18 mouse cellular contexts compared by ENCODE assay signal in the genomic region with DNA sequence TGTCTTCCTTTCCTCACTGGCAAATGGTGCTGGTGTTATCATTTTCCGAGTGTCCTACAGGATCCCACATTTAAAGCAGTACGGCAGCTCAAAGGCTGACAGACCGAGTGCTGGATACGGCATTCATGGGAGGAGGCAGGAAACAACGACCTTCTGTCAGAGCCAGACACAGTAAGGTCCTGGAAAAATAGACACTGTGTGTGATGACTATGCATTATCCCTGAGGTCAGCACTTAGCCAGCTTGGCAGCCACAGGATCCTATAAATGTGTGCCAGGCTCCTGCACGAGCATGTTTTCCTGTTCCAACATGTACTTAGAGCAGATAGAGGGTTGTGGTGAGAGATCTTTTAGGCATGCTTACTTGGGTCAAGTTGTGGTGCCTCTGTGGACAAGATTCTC. TPM values are rescaled to one million over a fixed set of nuclear protein-coding genes. Genes with fewer than 3 reads are reported as not detected.
DNase-seq lines count a peak whose midpoint lies in the region; ATAC-seq and TF ChIP-seq lines count a peak whose summit lies in the region.
"Had no signal": no experiment of that assay in that cellular context is flagged by ENCODE, and none has a peak within 500 bp of the region (broad histone marks: within the 10 kb centered on the region; RNA-seq: fewer than 3 reads in every experiment).

No protein-coding gene starts in this region.

- no peaks in the 10 kb centered on the region; the same call in 1 of the 2 replicates for H3K27me3 ChIP-seq in cerebellum, adult 2 months (ENCODE audit: control insufficient read depth, insufficient read depth, low read length)
- no peaks in the 10 kb centered on the region for H3K27me3 ChIP-seq in kidney, embryonic 14.5 days (ENCODE audit: control insufficient read depth, insufficient read depth, low read length)
- H3K27me3 ChIP-seq in embryonic facial prominence, embryonic 15.5 days = no peaks in the 10 kb centered on the region
- no peaks in the 10 kb centered on the region for H3K27me3 ChIP-seq in thymus, adult 2 months (ENCODE audit: control insufficient read depth, insufficient read depth, low read length)
- H3K27me3 ChIP-seq: heart, embryonic 12.5 days; limb, embryonic 12.5 days; liver, embryonic 15.5 days had no signal

- ATAC-seq in kidney, embryonic 14.5 days (ENCODE audit: low FRiP score, low TSS enrichment) = no peak
- peak; percentile 51; the same call in 1 of the 2 replicates for ATAC-seq in embryonic facial prominence, embryonic 15.5 days (ENCODE audit: insufficient number of reproducible peaks, low FRiP score, low TSS enrichment, low read depth)

- no peak overlapping the region for H3K4me2 ChIP-seq in kidney, embryonic 14.5 days (replicated peaks; ENCODE audit: low read depth, low read length)
- H3K4me2 ChIP-seq in embryonic facial prominence, embryonic 15.5 days (replicated peaks) = no peak overlapping the region
- H3K4me2 ChIP-seq: heart, embryonic 12.5 days; limb, embryonic 12.5 days; liver, embryonic 15.5 days had no signal

- TF ChIP-seq POLR2A in cerebellum, adult 2 months (IDR thresholded peaks at IDR 0.05; ENCODE audit: borderline replicate concordance, insufficient read depth, low read length) = no peak
- no peak for TF ChIP-seq POLR2A in thymus, adult 2 months (IDR thresholded peaks at IDR 0.05; ENCODE audit: control insufficient read depth, extremely low read depth, insufficient read depth, low read length, poor library complexity)

- 7% methylated on average over 6 of the region's 6 CpGs for WGBS in cerebellum, adult 2 months
- WGBS in kidney, embryonic 14.5 days = 64% methylated on average over 6 of the region's 6 CpGs
- WGBS in embryonic facial prominence, embryonic 15.5 days = 43% methylated on average over 6 of the region's 6 CpGs
- WGBS in thymus, adult 2 months = 69% methylated on average over 6 of the region's 6 CpGs

- no peaks in the 10 kb centered on the region for H3K36me3 ChIP-seq in kidney, embryonic 14.5 days (ENCODE audit: control insufficient read depth, insufficient read depth, low read length)
- H3K36me3 ChIP-seq in embryonic facial prominence, embryonic 15.5 days = no peaks in the 10 kb centered on the region
- no peaks in the 10 kb centered on the region for H3K36me3 ChIP-seq in thymus, adult 2 months (ENCODE audit: control insufficient read depth, insufficient read depth, low read length)
- H3K36me3 ChIP-seq: heart, embryonic 12.5 days; limb, embryonic 12.5 days; liver, embryonic 15.5 days had no signal

- H3K9ac ChIP-seq in kidney, embryonic 14.5 days (ENCODE audit: low read depth, low read length) = no peak overlapping the region
- no peak overlapping the region for H3K9ac ChIP-seq in embryonic facial prominence, embryonic 15.5 days
- H3K9ac ChIP-seq: heart, embryonic 12.5 days; limb, embryonic 12.5 days; liver, embryonic 15.5 days had no signal

- no peaks in the 10 kb centered on the region for H3K9me3 ChIP-seq in kidney, embryonic 14.5 days (ENCODE audit: control insufficient read depth, low read length)
- H3K9me3 ChIP-seq in embryonic facial prominence, embryonic 15.5 days (replicated peaks) = no peaks in the 10 kb centered on the region
- H3K9me3 ChIP-seq: heart, embryonic 12.5 days; limb, embryonic 12.5 days; liver, embryonic 15.5 days had no signal

- H3K27ac ChIP-seq in cerebellum, adult 2 months (ENCODE audit: insufficient read depth, low read length) = no peak overlapping the region
- no peak overlapping the region for H3K27ac ChIP-seq in kidney, embryonic 14.5 days (ENCODE audit: low read depth, low read length)
- H3K27ac ChIP-seq in embryonic facial prominence, embryonic 15.5 days (replicated peaks) = no peak overlapping the region
- no peak overlapping the region for H3K27ac ChIP-seq in thymus, adult 2 months (ENCODE audit: control insufficient read depth, insufficient read depth, low read length)
- H3K27ac ChIP-seq: left cerebral cortex, adult 2 months; limb, embryonic 12.5 days; liver, embryonic 15.5 days had no signal

- no peak overlapping the region for H3K4me3 ChIP-seq in cerebellum, adult 2 months (replicated peaks; ENCODE audit: insufficient read depth, low read depth, low read length)
- no peak overlapping the region for H3K4me3 ChIP-seq in kidney, embryonic 14.5 days (ENCODE audit: low read length)
- H3K4me3 ChIP-seq in embryonic facial prominence, embryonic 15.5 days (replicated peaks) = no peak overlapping the region
- H3K4me3 ChIP-seq in thymus, adult 2 months (ENCODE audit: control insufficient read depth, insufficient read depth, low read length) = no peak overlapping the region
- H3K4me3 ChIP-seq: heart, embryonic 12.5 days; left cerebral cortex, adult 2 months; limb, embryonic 12.5 days; liver, embryonic 15.5 days had no signal

- peaks cover 3% of the 10 kb centered on the region; the same call in 1 of the 2 replicates for H3K4me1 ChIP-seq in cerebellum, adult 2 months (ENCODE audit: control insufficient read depth, insufficient read depth, low read length)
- no peaks in the 10 kb centered on the region for H3K4me1 ChIP-seq in kidney, embryonic 14.5 days (ENCODE audit: control insufficient read depth, insufficient read depth, low read length)
- H3K4me1 ChIP-seq in embryonic facial prominence, embryonic 15.5 days = peaks cover 5% of the 10 kb centered on the region; the same call in 1 of the 2 replicates
- no peaks in the 10 kb centered on the region for H3K4me1 ChIP-seq in thymus, adult 2 months (replicated peaks; ENCODE audit: control insufficient read depth, insufficient read depth, low read length)
- H3K4me1 ChIP-seq: heart, embryonic 12.5 days; limb, embryonic 12.5 days; liver, embryonic 15.5 days had no signal

- no peak for TF ChIP-seq CTCF in cerebellum, adult 2 months (IDR thresholded peaks at IDR 0.05; ENCODE audit: borderline replicate concordance, insufficient read depth, low read depth, low read length)
- no peak for TF ChIP-seq CTCF in thymus, adult 2 months (IDR thresholded peaks at IDR 0.05; ENCODE audit: borderline replicate concordance, control insufficient read depth, extremely low read depth, insufficient read depth, low read length, poor library complexity)

- peak; percentile 11 to 55 for DNase-seq in cerebellum, adult 2 months
- no peak for DNase-seq in cerebellum, adult 8-10 months
- DNase-seq in kidney, adult 9 months = peak; percentile 7
- DNase-seq in 416B (ENCODE audit: low read depth) = peak; percentile 31
- no peak for DNase-seq in thymus, postnatal 10 days (ENCODE audit: low spot score in 2 of 2)
- no peak for DNase-seq in thymus, adult 2 months
- DNase-seq: gastrocnemius, postnatal 25 days had no signal

RNA-seq across cellular contexts. Expression of gene Mmp20, which starts 24.0 kb away (rescaled TPM):
- 0.08 and 0.10 TPM in 2 replicates for polyA plus RNA-seq in cerebellum, adult 2 months (2012; rRNA removed)
- polyA plus RNA-seq in kidney, embryonic 14.5 days (2014; fragmentation: Nextera tagmentation; extraction: Ambion mirVana) = not detected in 2 replicates
- not detected in 2 replicates for polyA plus RNA-seq in embryonic facial prominence, embryonic 15.5 days (2015; fragmentation: Nextera tagmentation; extraction: Ambion mirVana)
- 0.04 TPM in 1 of 2 replicates, not detected in the other for polyA plus RNA-seq in thymus, adult 2 months (2012; rRNA removed)
- polyA plus RNA-seq: adrenal gland, adult 2 months; frontal cortex, adult 2 months; heart, embryonic 12.5 days; limb, embryonic 12.5 days; liver, embryonic 15.5 days; testis, adult 2 months; urinary bladder, adult 2 months had no signal

RNA-seq across cellular contexts. Expression of gene Mmp27, which starts 32.8 kb away (rescaled TPM):
- not detected in 2 replicates for polyA plus RNA-seq in cerebellum, adult 2 months (2012; rRNA removed)
- not detected in 2 replicates for polyA plus RNA-seq in kidney, embryonic 14.5 days (2014; fragmentation: Nextera tagmentation; extraction: Ambion mirVana)
- 0.33 TPM in 1 of 2 replicates, not detected in the other for polyA plus RNA-seq in embryonic facial prominence, embryonic 15.5 days (2015; fragmentation: Nextera tagmentation; extraction: Ambion mirVana)
- polyA plus RNA-seq in thymus, adult 2 months (2012; rRNA removed) = 0.24 and 0.47 TPM in 2 replicates
- polyA plus RNA-seq: frontal cortex, adult 2 months; heart, embryonic 12.5 days; intestine, embryonic 14.5 days; limb, embryonic 12.5 days; testis, adult 2 months had no signal

RNA-seq across cellular contexts. Expression of gene Mmp8, which starts 45.7 kb away (rescaled TPM):
- polyA plus RNA-seq in cerebellum, adult 2 months (2012; rRNA removed) = 0.21 TPM in 1 of 2 replicates, not detected in the other
- polyA plus RNA-seq in kidney, embryonic 14.5 days (2014; fragmentation: Nextera tagmentation; extraction: Ambion mirVana) = 0.16 and 0.17 TPM in 2 replicates
- 1.0 and 1.2 TPM in 2 replicates for polyA plus RNA-seq in embryonic facial prominence, embryonic 15.5 days (2015; fragmentation: Nextera tagmentation; extraction: Ambion mirVana)
- 0.31 and 0.64 TPM in 2 replicates for polyA plus RNA-seq in thymus, adult 2 months (2012; rRNA removed)
- polyA plus RNA-seq: adrenal gland, adult 2 months; heart, embryonic 12.5 days; testis, adult 2 months; urinary bladder, adult 2 months had no signal

Comparison
In these comparisons a context has a peak if more than half of its experiments do, and no peak if none do; other contexts are left out.
1. DNase-seq: peak in cerebellum, adult 2 months (2 of 2), kidney, adult 9 months (single experiment) and 416B (single experiment); none in cerebellum, adult 8-10 months (single experiment), thymus, postnatal 10 days (0 of 2) and thymus, adult 2 months (single experiment).